Mouse (Mus musculus) limb, embryonic 14.5 days (tissue): ENCODE data around the gene Magohb. TPM values are rescaled to one million over a fixed set of nuclear protein-coding genes. Genes with fewer than 3 reads are reported as not detected.

Source experiments
- ATAC-seq: fragments of 200-750 bp; cut with Nextera tagmentation; 2 replicates; pipeline ENCODE4 v1.8.0; 2017; ENCODE audit warnings: low read depth, moderate number of reproducible peaks, moderate TSS enrichment; ENCODE audit not compliant: low FRiP score
- DNase-seq: peaks from one replicate; pipeline ENCODE4 v3.0.0-alpha.2; 2015; ENCODE audit warnings: low spot score
- H3K27ac ChIP-seq: fragments of 300-500 bp; sonication (generic); replicated peaks from 2 replicates; pipeline ENCODE4 v1.5.1; 2014; ENCODE audit warnings: low read depth, mild to moderate bottlenecking, low read length, moderate library complexity, mixed read lengths
- H3K27me3 ChIP-seq: fragments of 300-500 bp; sonication (generic); 2 replicates; pipeline ENCODE4 v1.6.1; 2014; ENCODE audit warnings: low read length, mixed read lengths; ENCODE audit not compliant: control insufficient read depth, insufficient read depth
- H3K36me3 ChIP-seq: fragments of 300-500 bp; sonication (generic); 2 replicates; pipeline ENCODE4 v1.6.1; 2014; ENCODE audit warnings: mild to moderate bottlenecking, low read length, moderate library complexity, mixed read lengths; ENCODE audit not compliant: control insufficient read depth, insufficient read depth
- H3K4me1 ChIP-seq: fragments of 300-500 bp; sonication (generic); 2 replicates; pipeline ENCODE4 v1.6.1; 2014; ENCODE audit warnings: antibody characterized with exemption, low read length, mixed read lengths; ENCODE audit not compliant: control insufficient read depth, insufficient read depth
- H3K4me2 ChIP-seq: fragments of 300-500 bp; sonication (generic); replicated peaks from 2 replicates; pipeline ENCODE4 v1.6.1; 2014; ENCODE audit warnings: low read depth, mild to moderate bottlenecking, low read length, moderate library complexity; ENCODE audit not compliant: severe bottlenecking
- H3K4me3 ChIP-seq: fragments of 300-500 bp; sonication (generic); replicated peaks from 2 replicates; pipeline ENCODE4 v1.5.1; 2014; ENCODE audit warnings: low read length
- H3K9ac ChIP-seq: fragments of 300-500 bp; sonication (generic); 2 replicates; pipeline ENCODE4 v1.6.1; 2014; ENCODE audit warnings: mild to moderate bottlenecking, low read depth, low read length, moderate library complexity; ENCODE audit not compliant: severe bottlenecking
- H3K9me3 ChIP-seq: fragments of 300-500 bp; sonication (generic); 2 replicates; pipeline ENCODE4 v1.6.1; 2016; ENCODE audit warnings: low read length; ENCODE audit not compliant: control insufficient read depth
- POLR2A ChIP-seq: fragments of 200-500 bp; IDR thresholded peaks from 2 replicates; pipeline ENCODE4 v1.8.0; 2012; ENCODE audit warnings: inconsistent platforms, mild to moderate bottlenecking, moderate library complexity, borderline replicate concordance; ENCODE audit not compliant: insufficient read depth, insufficient read length; ENCODE audit errors: extremely low read depth
- WGBS: fragments of 180-500 bp; shearing (Covaris S2); extraction: QIAGEN DNeasy Blood & Tissue Kit; methylation state at CpG from one replicate; pipeline ENCODE4 v1.1.7; 2014; 5-methylcytosine and 5-hydroxymethylcytosine counted together
- polyA plus RNA-seq, 2 experiments: library from polyadenylated mRNA; depleted of rRNA in 1 of 2; stranded (reverse) in 1 of 2; unstranded in 1 of 2; fragments of >200 nt; fragmentation: Nextera tagmentation in 1 of 2; extraction: Ambion mirVana in 1 of 2; gene quantifications; 2 replicates each; pipeline versions ENCODE4 v1.2.1 to v1.2.3; 2012 to 2014

The Magohb gene
- polyA plus RNA-seq, 2 experiments: 35.8 to 61.1 TPM

GRCm38 (mm10) chr6:131321854-131322639, 29.0 kb upstream of the Magohb start:
- no peak for TF ChIP-seq POLR2A
- ATAC-seq: no peak
- no peaks in the 10 kb centered on the region for H3K36me3 ChIP-seq
- 67% methylated on average over 3 of the region's 3 CpGs for WGBS
- H3K9ac ChIP-seq: no peak overlapping the region
- H3K27ac ChIP-seq: no peak overlapping the region
- H3K9me3 ChIP-seq: no peaks in the 10 kb centered on the region
- H3K4me3 ChIP-seq: no peak overlapping the region
- H3K4me1 ChIP-seq: no peaks in the 10 kb centered on the region
- no peak overlapping the region for H3K4me2 ChIP-seq
- no peak for DNase-seq
- no peaks in the 10 kb centered on the region for H3K27me3 ChIP-seq

- Histone ChIP-seq H3K36me3 (no peaks in the 10 kb centered on the region), H3K4me1 (no peaks in the 10 kb centered on the region), H3K27me3 (no peaks in the 10 kb centered on the region), H3K27ac (no peak overlapping the region), H3K4me3 (no peak overlapping the region), H3K9me3 (no peaks in the 10 kb centered on the region), H3K4me2 (no peak overlapping the region), H3K9ac (no peak overlapping the region)
- TF ChIP-seq POLR2A: no peak
- no peak for DNase-seq
- 84% methylated on average over 7 of the region's 7 CpGs for WGBS
- ATAC-seq: no peak
These were observed 23.4 kb upstream of the Magohb start for GRCm38 (mm10) chr6:131316155-131317101.

GRCm38 (mm10) chr6:131308031-131308430, 15.0 kb upstream of the Magohb start:
- H3K27ac ChIP-seq: no peak overlapping the region
- no peaks in the 10 kb centered on the region for H3K4me1 ChIP-seq
- H3K4me3 ChIP-seq: no peak overlapping the region
- H3K9ac ChIP-seq: no peak overlapping the region
- no peak for TF ChIP-seq POLR2A
- H3K36me3 ChIP-seq: no peaks in the 10 kb centered on the region
- no peaks in the 10 kb centered on the region for H3K9me3 ChIP-seq
- no peak for ATAC-seq
- H3K27me3 ChIP-seq: no peaks in the 10 kb centered on the region
- no peak overlapping the region for H3K4me2 ChIP-seq
- 65% methylated on average over 3 of the region's 3 CpGs for WGBS
- DNase-seq: no peak

- no peak for TF ChIP-seq POLR2A
- Histone ChIP-seq H3K4me2 (no peak overlapping the region), H3K36me3 (no peaks in the 10 kb centered on the region), H3K4me1 (no peaks in the 10 kb centered on the region), H3K9ac (no peak overlapping the region), H3K27me3 (no peaks in the 10 kb centered on the region), H3K27ac (no peak overlapping the region), H3K4me3 (no peak overlapping the region), H3K9me3 (no peaks in the 10 kb centered on the region)
- 54% methylated on average over 3 of the region's 3 CpGs for WGBS
- no peak for ATAC-seq
- DNase-seq: no peak
These were observed 11.7 kb upstream of the Magohb start for GRCm38 (mm10) chr6:131304776-131305175.

- no peak overlapping the region for H3K27ac ChIP-seq
- no peak for DNase-seq
- no peak for ATAC-seq
- no peak overlapping the region for H3K4me2 ChIP-seq
- H3K4me1 ChIP-seq: no peaks in the 10 kb centered on the region
- H3K4me3 ChIP-seq: no peak overlapping the region
- H3K27me3 ChIP-seq: no peaks in the 10 kb centered on the region
- H3K36me3 ChIP-seq: no peaks in the 10 kb centered on the region
- H3K9ac ChIP-seq: no peak overlapping the region
- no peak for TF ChIP-seq POLR2A
- H3K9me3 ChIP-seq: no peaks in the 10 kb centered on the region
These were observed 5.5 kb upstream of the Magohb start for GRCm38 (mm10) chr6:131298531-131298930.
